29 mouse cellular contexts compared by ENCODE assay signal in genomic region chr3:68196933-68197332, GRCm38 (mm10).
"Had no signal": no experiment of that assay in that cellular context is flagged by ENCODE, and none has a peak within 500 bp of the region (broad histone marks: within the 10 kb centered on the region; RNA-seq: fewer than 3 reads in every experiment).

No protein-coding gene starts in this region.

- DNase-seq: gastrocnemius, postnatal 36 days; heart, adult 11 months; heart, adult 2 months; heart, postnatal 14 days; heart, postnatal 36 days; kidney, adult 11 months; kidney, adult 2 months; kidney, adult 9 months; kidney, postnatal 14 days; kidney, postnatal 36 days; layer of hippocampus, adult 9-11 months; layer of hippocampus, postnatal 36 days; liver; liver, embryonic 13.5 days; liver, postnatal 0 days; lung, adult 2 months had no signal

- H3K9me3 ChIP-seq: heart, embryonic 13.5 days; heart, embryonic 15.5 days; hindbrain, embryonic 13.5 days; hindbrain, embryonic 15.5 days; kidney, embryonic 15.5 days; limb, embryonic 10.5 days; limb, embryonic 12.5 days; liver, embryonic 13.5 days; liver, embryonic 15.5 days had no signal

- H3K36me3 ChIP-seq: heart, embryonic 13.5 days; heart, embryonic 15.5 days; hindbrain, embryonic 13.5 days; hindbrain, embryonic 15.5 days; kidney, embryonic 15.5 days; limb, embryonic 10.5 days; limb, embryonic 12.5 days; liver, embryonic 13.5 days; liver, embryonic 15.5 days had no signal

- H3K27ac ChIP-seq: heart, adult 2 months; heart, embryonic 13.5 days; heart, embryonic 15.5 days; hindbrain, embryonic 13.5 days; hindbrain, embryonic 15.5 days; hindbrain, postnatal 0 days; kidney, embryonic 15.5 days; kidney, postnatal 0 days; limb, embryonic 10.5 days; limb, embryonic 12.5 days; liver, embryonic 13.5 days; liver, embryonic 15.5 days had no signal

- H3K4me1 ChIP-seq: heart, embryonic 13.5 days; heart, embryonic 15.5 days; hindbrain, embryonic 15.5 days; kidney, embryonic 15.5 days; limb, embryonic 10.5 days; limb, embryonic 12.5 days; liver, embryonic 13.5 days; liver, embryonic 15.5 days had no signal

- H3K4me3 ChIP-seq: heart, adult 2 months; heart, embryonic 13.5 days; heart, embryonic 15.5 days; hindbrain, embryonic 13.5 days; hindbrain, embryonic 15.5 days; kidney, embryonic 15.5 days; limb, embryonic 10.5 days; limb, embryonic 12.5 days; liver, embryonic 13.5 days; liver, embryonic 15.5 days had no signal

- H3K27me3 ChIP-seq: heart, embryonic 13.5 days; heart, embryonic 15.5 days; hindbrain, embryonic 13.5 days; hindbrain, embryonic 15.5 days; kidney, embryonic 15.5 days; limb, embryonic 12.5 days; liver, embryonic 13.5 days; liver, embryonic 15.5 days had no signal

- ATAC-seq: hindbrain, postnatal 0 days; intestine, embryonic 16.5 days; liver, postnatal 0 days had no signal

- H3K4me2 ChIP-seq: heart, embryonic 11.5 days; heart, embryonic 13.5 days; heart, embryonic 15.5 days; hindbrain, embryonic 13.5 days; hindbrain, embryonic 15.5 days; kidney, embryonic 15.5 days; limb, embryonic 12.5 days; liver, embryonic 11.5 days; liver, embryonic 13.5 days; liver, embryonic 15.5 days had no signal

- H3K9ac ChIP-seq: heart, embryonic 13.5 days; heart, embryonic 15.5 days; hindbrain, embryonic 13.5 days; hindbrain, embryonic 15.5 days; kidney, embryonic 15.5 days; limb, embryonic 12.5 days; liver, embryonic 13.5 days; liver, embryonic 15.5 days; liver, postnatal 0 days had no signal
